Mouse (Mus musculus): ENCODE data around the gene Gm10668. TPM values are rescaled to one million over a fixed set of nuclear protein-coding genes. Genes with fewer than 3 reads are reported as not detected.
"Not testable (repeated sequence)": the region's sequence is repeated elsewhere in the genome, so short reads cannot be mapped to it uniquely, and the experiment has no call there.

Gene Gm10668
- not detected in 2 replicates for polyA plus RNA-seq (2014; fragmentation: Nextera tagmentation; extraction: Ambion mirVana)

DNA sequence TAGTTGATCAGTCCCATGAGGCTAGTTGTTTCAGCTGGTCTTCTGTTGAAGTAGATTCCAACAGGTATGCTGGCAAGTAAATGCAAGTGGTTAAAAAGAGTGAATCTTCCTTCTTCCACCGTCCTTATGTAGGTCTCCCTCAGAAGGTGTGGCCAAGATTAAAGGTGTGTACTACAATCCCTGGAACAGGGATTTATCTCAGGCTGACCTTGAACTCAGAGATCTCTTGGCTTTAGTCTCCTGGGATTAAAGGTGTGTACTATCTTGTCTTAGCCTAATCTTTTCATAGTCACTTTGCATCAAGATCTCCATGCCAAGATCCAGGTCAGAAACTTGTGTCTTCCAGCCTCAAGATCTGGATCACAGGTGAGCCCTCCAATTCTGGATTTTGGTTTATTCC lies at the start of gene Gm10668:
Gene Gm10668 (minus strand): TSS at position 101 of the 400 bp plus-strand sequence.
- not testable (repeated sequence) for H3K4me2 ChIP-seq (ENCODE audit: low read depth); ATAC-seq (ENCODE audit: insufficient read depth, low FRiP score, low TSS enrichment); H3K27me3 ChIP-seq (ENCODE audit: control insufficient read depth, insufficient read depth, low read length); H3K36me3 ChIP-seq (ENCODE audit: control insufficient read depth, insufficient read depth, low read length); H3K9me3 ChIP-seq (ENCODE audit: control insufficient read depth, low read length); DNase-seq (ENCODE audit: low spot score); H3K4me3 ChIP-seq (ENCODE audit: low read depth, low read length); H3K27ac ChIP-seq (ENCODE audit: low read depth, low read length); H3K9ac ChIP-seq (ENCODE audit: low read length); H3K4me1 ChIP-seq (ENCODE audit: control insufficient read depth, insufficient read depth, low read length)
- WGBS: no CpG with 5 or more reads among the region's 1 CpGs

DNA sequence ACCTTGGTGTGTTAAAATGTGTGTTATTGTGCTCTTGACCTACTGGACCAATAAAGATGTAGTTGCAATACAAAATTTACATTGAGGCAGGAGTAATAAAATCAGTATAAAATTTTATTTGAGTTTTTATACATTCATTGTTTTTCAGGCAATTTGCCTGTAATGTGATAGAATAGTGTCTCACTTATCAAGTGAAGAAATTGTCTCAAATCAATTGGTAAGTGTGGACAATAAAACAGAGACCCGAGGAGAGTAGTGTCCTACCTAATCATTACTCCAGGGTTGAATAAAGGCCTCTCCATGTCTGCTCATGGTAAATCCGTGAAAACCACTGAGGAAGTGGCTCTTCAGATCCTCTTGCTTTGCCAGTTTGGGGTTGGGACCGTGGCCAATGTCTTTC lies 40.5 kb upstream of the Gm10668 start, which contains the start of gene Vmn1r112:
Gene Vmn1r112 (plus strand): TSS at position 301 of the 400 bp plus-strand sequence.
- DNase-seq (ENCODE audit: low spot score); H3K36me3 ChIP-seq (ENCODE audit: control insufficient read depth, insufficient read depth, low read length): not testable (repeated sequence)
- WGBS: no CpG with 5 or more reads among the region's 3 CpGs

DNA sequence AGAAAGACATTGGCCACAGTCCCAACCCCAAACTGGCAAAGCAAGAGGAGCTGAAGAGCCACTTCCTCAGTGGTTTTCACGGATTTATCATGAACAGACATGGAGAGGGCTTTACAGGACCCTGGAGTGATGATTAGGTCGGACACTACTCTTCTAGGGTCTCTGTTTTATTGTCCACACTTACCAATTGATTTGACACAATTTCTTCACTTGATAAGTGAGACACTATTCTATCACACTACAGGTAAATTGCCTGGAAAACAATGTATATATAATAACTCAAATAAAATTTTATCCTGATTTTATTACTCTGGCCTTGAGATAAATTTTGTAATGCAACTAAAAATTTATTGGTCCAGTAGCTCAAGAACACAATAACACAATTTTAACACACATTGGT lies 27.3 kb downstream of the Gm10668 start, which contains the start of gene Vmn1r111:
Gene Vmn1r111 (minus strand): TSS at position 101 of the 400 bp plus-strand sequence.
- not testable (repeated sequence) for H3K27me3 ChIP-seq (ENCODE audit: control insufficient read depth, insufficient read depth, low read length); H3K4me2 ChIP-seq (ENCODE audit: low read depth); H3K27ac ChIP-seq (ENCODE audit: low read depth, low read length); H3K4me1 ChIP-seq (ENCODE audit: control insufficient read depth, insufficient read depth, low read length); ATAC-seq (ENCODE audit: insufficient read depth, low FRiP score, low TSS enrichment); H3K36me3 ChIP-seq (ENCODE audit: control insufficient read depth, insufficient read depth, low read length); H3K9me3 ChIP-seq (ENCODE audit: control insufficient read depth, low read length); H3K9ac ChIP-seq (ENCODE audit: low read length); H3K4me3 ChIP-seq (ENCODE audit: low read depth, low read length); DNase-seq (ENCODE audit: low spot score)
- WGBS: no CpG with 5 or more reads among the region's 2 CpGs

More for the DNA sequence above, 40.5 kb upstream of the Gm10668 start, which contains the start of gene Vmn1r112:
- H3K4me3 ChIP-seq (ENCODE audit: low read depth, low read length); H3K9ac ChIP-seq (ENCODE audit: low read length); H3K4me2 ChIP-seq (ENCODE audit: low read depth); H3K9me3 ChIP-seq (ENCODE audit: control insufficient read depth, low read length); H3K27me3 ChIP-seq (ENCODE audit: control insufficient read depth, insufficient read depth, low read length); H3K27ac ChIP-seq (ENCODE audit: low read depth, low read length); ATAC-seq (ENCODE audit: insufficient read depth, low FRiP score, low TSS enrichment); H3K4me1 ChIP-seq (ENCODE audit: control insufficient read depth, insufficient read depth, low read length): not testable (repeated sequence)

Other genes starting within 250 kb of the Gm10668 start
- not detected in 2 replicates for gene Vmn1r103, start 220.1 kb downstream of the Gm10668 start, polyA plus RNA-seq (2014; fragmentation: Nextera tagmentation; extraction: Ambion mirVana)
- not detected in 2 replicates for gene Vmn1r104, start 196.8 kb downstream of the Gm10668 start, polyA plus RNA-seq (2014; fragmentation: Nextera tagmentation; extraction: Ambion mirVana)
- not detected in 2 replicates for gene Gm5726, start 184.9 kb downstream of the Gm10668 start, polyA plus RNA-seq (2014; fragmentation: Nextera tagmentation; extraction: Ambion mirVana)
- not detected in 2 replicates for gene Gm4141, start 154.4 kb downstream of the Gm10668 start, polyA plus RNA-seq (2014; fragmentation: Nextera tagmentation; extraction: Ambion mirVana)
- gene Gm4513, start 131.6 kb downstream of the Gm10668 start, polyA plus RNA-seq (2014; fragmentation: Nextera tagmentation; extraction: Ambion mirVana): not detected in 2 replicates
- gene Vmn1r107, start 61.7 kb downstream of the Gm10668 start, polyA plus RNA-seq (2014; fragmentation: Nextera tagmentation; extraction: Ambion mirVana): not detected in 2 replicates
- gene Vmn1r111, start 27.4 kb downstream of the Gm10668 start, polyA plus RNA-seq (2014; fragmentation: Nextera tagmentation; extraction: Ambion mirVana): not detected in 2 replicates
- not detected in 2 replicates for gene Vmn1r112, start 40.6 kb upstream of the Gm10668 start, polyA plus RNA-seq (2014; fragmentation: Nextera tagmentation; extraction: Ambion mirVana)
- gene Vmn1r113, start 56.7 kb upstream of the Gm10668 start, polyA plus RNA-seq (2014; fragmentation: Nextera tagmentation; extraction: Ambion mirVana): not detected in 2 replicates
- gene Vmn1r114, start 81.6 kb upstream of the Gm10668 start, polyA plus RNA-seq (2014; fragmentation: Nextera tagmentation; extraction: Ambion mirVana): not detected in 2 replicates
- gene Vmn1r115, start 114.4 kb upstream of the Gm10668 start, polyA plus RNA-seq (2014; fragmentation: Nextera tagmentation; extraction: Ambion mirVana): not detected in 2 replicates
- gene Vmn1r116, start 141.6 kb upstream of the Gm10668 start, polyA plus RNA-seq (2014; fragmentation: Nextera tagmentation; extraction: Ambion mirVana): not detected in 2 replicates
- gene Vmn1r117, start 153.5 kb upstream of the Gm10668 start, polyA plus RNA-seq (2014; fragmentation: Nextera tagmentation; extraction: Ambion mirVana): not detected in 2 replicates
- gene Vmn1r118, start 181.7 kb upstream of the Gm10668 start, polyA plus RNA-seq (2014; fragmentation: Nextera tagmentation; extraction: Ambion mirVana): not detected in 2 replicates

Measured in neural tube, embryonic 11.5 days (tissue).